Mouse (Mus musculus) layer of hippocampus, postnatal 36 days (tissue): ENCODE results near the gene Gabrr1. TPM values are rescaled to one million over a fixed set of nuclear protein-coding genes. Genes with fewer than 3 reads are reported as not detected.
"Not testable (repeated sequence)": the region's sequence is repeated elsewhere in the genome, so short reads cannot be mapped to it uniquely, and the experiment has no call there.

Source experiments
- DNase-seq, 2 experiments: peaks; one replicate each; pipeline ENCODE4 v3.0.0; 2022
- total RNA-seq, 2 experiments: library from RNA; stranded (reverse); gene quantifications; 2 replicates each; pipeline ENCODE4 v1.2.3; 2021

Gene Gabrr1
- total RNA-seq = under 1 TPM in 1 of 2 experiments, not detected in 1; 0.20 TPM

DNA sequence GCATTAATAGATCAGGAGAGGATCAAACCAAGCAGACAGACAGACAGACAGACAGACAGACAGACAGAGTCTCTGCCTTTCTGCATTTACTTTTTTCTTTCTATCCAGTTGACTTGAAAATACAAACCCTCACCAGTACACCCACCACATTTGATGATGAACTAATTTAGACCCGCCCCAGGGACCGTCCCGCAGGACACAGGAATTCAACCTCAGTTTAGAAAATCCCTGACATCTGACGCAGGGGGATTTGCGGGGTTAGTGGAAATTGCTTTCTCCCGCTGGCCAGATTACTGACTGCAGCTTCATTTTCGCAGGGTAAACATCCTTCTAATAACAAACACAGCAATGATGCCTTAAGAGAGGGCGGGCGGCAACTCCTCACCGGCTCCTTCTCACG is at the start of gene Gabrr1:
Gene Gabrr1, plus strand, starts transcription at position 301 of the 400 bp plus-strand sequence.
- DNase-seq = no peak

DNA sequence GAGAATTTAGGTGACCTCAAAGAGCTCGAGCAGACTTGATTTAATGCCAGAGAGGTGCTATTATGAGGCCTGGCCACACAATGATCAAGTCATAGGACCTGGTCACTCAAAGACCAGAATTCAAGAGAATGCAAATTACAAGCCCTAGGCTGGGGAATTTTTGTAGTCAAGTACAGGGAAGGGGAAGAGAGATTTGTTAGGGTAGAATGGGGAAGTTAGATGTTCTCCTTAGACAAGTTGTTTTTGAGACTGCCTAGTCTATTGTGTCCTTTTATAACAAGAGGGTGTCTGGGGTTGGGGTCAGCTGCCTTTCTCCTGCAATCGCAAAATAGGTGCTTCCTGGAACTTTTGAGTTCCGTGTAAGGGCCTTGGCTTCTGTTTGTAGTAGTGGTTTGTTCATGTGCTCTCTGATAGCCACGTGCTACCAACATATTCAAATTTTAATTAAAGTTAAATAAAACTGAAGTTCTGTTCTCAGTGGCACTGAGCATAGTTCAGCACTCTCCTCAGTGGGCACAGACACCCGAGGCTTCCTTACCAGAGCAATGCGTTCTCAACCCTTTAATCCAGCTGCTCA is 33.1 kb upstream of the Gabrr1 start:
- DNase-seq = no peak

DNA sequence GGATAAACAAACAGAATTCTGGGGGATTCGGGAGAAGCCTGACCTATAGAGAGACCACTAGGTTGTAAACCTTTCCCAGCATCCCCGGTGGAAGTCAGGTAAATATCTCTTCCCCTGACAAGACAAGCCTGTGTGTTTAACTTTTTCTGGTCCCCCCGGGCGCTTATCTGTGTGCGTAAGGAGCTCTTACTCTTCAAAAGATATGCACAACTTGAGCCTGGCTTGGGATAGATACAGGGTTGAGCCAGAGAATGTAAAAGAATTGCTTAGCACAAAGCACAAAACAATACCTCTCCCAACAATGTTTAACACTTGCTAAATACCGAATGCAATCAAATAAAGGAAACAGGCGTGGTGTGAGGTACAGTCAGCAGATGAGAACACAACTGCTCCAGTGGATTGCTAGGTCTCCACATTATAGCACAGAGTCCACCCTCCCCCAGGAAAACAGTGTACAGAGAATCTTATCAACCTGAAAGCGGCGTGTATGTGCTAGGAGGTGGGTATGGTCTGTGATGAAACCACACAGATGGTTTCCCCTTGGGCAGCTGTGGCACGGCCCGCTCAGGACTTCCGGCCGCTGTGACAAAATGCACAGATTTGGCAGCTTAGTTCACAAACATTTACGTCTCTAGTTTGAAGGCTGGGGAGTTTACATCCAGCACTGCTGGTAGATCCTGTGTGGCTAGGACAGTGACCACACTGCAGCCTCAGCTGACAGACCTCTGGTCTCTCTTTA is 22.4 kb upstream of the Gabrr1 start:
- DNase-seq = no peak

DNA sequence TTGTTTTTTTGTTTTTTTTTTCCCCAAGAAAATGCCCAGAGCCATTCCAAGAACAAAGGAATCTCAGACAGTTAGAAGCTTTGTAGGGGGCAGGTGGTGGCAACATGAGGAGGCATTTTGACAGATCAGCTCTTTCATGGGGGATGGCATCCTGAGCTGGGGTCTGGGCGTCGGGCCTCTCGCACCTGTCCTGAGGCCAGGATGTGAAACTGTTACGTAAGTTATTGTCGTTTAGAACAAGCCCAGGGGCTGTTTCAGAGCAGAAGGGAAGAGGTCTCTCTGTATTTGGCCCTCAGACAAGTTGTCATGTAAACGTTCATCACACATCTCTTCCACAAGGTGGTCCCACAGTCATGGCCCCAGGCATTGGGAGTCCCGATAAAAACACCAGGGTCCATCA is 21.5 kb upstream of the Gabrr1 start:
- DNase-seq = no peak

DNA sequence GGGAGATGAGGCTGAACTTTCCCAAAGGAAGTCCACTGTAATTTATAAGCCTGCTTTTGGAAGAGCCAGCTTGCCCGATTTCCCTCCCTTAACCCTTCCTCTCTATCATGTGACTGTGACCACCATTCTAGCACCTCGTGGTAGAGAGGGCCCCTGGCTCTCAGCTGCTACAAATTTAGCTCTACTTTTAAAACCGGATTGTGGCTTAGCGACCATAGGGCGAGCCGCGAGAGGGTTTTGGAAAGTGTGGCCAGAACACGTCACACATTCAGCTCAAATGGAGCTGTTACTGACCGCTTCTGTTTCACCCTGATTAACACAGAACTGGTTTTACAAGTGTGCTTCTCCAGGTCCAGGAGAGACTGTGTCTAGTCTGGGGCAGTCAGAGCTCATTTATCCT is 21.0 kb upstream of the Gabrr1 start:
- DNase-seq = no peak

DNA sequence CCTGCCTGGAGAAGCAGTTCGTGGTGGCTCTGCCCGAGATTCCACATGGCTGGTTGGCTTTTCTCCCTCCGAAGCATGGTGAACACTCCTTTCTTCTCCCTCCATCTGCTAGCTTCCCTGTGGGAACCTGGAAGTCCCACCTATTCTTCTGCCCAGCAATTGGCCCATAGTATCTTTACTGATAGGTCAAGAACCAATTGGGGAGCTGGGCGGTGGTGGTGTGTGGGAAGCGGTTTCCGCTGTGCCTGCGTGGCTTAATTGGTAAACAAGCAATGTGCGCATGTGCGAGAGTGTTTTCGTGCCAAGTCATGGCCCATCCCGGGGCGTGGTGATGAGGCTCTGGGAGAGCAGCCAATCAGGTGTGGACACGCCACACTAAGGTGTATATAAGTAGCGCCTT is 19.5 kb upstream of the Gabrr1 start:
- not testable (repeated sequence) for DNase-seq

DNA sequence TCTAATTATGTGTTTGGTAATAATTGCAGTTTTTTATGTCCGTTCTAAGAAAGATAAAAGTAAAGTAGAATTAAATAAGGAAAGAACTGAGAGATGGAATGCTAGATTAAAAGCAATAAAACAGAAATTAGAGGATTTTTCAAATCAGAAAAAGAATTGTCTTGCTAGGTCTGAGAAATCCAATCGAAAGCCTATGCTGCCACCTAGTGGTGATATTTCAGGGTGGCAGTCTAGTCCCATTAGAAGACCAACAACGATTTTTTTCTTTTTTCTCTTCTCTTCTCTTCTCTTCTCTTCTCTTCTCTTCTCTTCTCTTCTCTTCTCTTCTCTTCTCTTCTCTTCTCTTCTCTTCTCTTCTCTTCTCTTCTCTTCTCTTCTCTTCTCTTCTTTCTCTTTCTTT is 13.2 kb upstream of the Gabrr1 start:
- peak; percentile 56 to 63 for DNase-seq

DNA sequence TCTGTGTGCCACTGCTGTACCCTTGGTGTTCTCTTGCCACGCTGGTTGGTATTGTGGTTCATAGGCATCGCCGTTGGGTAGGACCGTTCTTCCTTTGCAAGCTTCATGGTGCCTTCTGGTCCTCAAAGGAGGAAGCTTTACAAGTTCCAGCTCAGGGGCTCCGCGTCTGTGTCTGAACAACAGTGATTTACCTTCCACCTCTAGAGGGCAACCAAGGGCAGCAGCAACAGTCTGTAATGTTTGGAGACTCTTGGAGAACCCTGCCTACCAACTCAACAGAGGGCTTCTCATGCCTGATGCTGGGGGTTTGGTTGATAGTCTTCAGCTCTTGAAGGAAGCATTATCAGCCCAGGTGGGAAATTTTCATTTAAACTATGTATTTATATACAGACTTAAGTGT is 7.8 kb upstream of the Gabrr1 start:
- DNase-seq = peak; percentile 16 to 22

DNA sequence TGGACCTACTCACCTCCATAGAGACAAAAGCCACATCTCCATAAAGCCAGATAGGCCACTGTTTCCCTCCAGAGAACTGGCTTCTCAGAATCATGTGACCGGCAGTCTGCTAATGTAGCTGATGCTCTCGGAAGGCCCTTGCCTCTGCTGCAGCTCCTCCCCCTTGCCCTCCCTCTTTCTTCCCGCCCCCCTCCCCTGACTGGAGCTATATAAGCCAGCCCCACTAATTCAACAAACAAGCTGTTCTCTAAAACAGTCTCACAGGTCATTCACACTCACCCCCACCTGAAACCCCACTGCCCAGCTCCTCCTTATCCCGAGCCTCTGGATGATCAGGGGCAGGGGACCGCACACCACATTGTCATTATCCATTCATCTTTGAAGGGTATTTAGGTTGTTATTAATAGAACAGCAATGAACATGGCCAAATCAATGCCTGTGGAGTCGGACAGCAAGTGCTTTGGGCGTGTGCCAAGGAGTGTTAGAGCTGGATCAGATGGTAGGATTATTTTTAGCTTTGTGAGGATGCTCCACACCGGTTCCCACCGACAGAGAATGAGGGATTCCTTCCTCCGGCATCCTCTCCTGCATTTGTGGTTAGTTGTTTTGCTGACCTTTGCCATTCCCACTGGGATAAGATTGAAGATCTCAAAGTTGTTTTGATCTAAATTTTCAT is 6.8 kb upstream of the Gabrr1 start:
- no peak for DNase-seq

DNA sequence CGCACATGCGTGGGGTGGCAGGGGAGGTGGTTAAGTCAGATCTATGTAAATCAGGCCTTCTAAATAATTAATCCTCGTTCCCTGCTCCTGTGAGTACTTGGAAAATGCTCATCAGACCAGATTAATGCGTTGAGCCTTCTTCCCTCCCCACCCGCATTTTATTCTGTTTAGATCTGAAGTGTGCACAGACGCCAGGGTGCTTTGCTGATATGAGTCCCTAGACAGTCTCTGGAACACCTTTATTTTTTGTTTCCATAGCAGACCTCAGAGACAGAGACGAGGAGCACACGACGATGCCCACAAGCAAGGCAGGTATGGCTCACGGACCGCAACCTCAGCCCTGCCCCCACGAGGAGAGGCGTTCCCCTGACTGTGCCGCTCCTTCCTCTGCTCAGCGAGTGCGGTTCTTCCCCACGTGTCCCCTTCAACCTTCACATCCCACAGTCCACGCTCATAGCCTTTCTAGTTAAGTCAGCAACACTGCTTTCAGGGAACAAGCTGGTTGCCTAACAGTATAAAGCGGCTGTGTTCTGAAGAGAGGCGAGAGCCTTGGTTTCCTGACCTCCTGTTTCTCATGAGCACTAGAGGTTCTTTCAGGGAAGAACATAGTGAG is 14.5 kb downstream of the Gabrr1 start:
- no peak for DNase-seq

DNA sequence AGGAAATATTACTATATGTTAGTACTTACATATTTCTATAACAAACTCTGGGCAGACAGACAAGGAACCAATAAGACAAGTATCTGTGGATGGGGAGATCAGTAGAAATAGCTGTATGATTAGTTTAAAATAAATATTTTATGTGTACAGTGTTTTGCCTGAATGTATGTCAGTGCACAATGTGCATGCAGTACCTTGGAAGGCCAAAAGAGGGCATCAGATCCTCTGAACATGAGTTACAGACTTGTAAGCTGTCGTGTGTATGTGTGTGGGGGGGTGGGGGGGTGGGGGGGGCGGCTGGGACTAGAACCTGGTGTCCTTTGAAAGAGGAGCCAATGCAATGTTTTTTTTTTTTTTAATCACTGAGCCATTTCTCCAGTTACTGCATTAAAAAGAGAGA is 15.5 kb downstream of the Gabrr1 start:
- no peak for DNase-seq

DNA sequence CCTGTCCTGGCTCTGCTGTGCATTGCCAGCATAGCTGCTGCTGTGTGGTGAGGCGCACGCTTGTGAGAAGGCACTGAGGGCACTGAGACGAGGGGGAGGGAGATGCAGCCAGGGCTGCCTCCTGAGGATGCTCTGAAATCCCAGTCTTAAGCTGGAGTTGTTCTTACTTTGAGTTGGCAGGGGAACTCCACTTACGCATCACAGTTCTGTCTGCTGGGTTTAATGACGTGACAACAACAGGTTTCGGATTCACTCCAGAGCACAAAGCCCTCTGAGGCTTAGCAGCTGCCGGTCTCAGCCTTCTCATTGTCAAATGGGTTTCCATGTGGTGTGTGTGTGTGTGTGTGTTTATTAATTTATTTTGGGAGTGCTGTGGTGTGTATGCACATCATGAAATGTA is 16.8 kb downstream of the Gabrr1 start:
- DNase-seq = no peak

DNA sequence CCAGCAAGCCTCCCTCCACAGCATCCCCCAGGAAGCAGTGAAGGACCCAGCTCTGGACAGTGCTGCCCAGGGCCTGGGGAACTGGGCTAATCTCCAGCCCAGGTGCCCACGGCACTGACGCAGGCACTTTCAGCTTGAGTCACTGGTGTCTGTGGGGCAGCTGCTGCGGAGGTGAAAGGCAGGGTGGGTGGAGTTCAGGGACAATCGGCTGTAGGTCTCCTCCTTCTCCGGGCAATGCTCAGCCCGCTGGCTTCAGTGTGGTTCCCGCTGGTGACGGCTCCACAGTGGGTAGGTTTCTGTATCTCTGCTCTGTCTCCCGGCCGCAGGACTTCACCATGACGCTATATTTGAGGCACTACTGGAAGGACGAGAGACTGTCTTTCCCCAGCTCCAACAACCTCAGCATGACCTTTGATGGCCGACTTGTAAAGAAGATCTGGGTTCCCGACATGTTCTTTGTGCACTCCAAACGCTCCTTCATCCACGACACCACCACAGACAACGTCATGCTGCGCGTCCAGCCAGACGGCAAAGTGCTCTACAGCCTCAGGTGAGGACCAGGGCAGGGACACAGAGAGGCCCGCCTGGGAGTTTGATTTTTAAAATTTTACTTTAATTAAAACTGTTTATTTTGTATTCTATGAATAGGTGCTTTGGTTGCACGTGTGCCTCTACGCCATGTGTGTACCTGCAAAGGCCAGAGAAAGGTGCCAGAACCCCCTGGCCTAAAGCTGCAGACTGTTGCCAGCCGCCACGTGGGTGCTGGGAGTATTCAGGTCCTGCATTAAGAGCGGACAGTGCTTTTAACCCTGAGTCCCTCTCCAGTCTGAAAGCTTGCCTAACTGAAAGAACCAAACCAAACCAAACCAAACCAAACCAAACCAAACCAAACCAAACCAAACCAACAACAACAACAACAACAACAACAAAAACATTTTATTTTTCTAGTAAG is 20.0 kb downstream of the Gabrr1 start:
- no peak for DNase-seq

DNA sequence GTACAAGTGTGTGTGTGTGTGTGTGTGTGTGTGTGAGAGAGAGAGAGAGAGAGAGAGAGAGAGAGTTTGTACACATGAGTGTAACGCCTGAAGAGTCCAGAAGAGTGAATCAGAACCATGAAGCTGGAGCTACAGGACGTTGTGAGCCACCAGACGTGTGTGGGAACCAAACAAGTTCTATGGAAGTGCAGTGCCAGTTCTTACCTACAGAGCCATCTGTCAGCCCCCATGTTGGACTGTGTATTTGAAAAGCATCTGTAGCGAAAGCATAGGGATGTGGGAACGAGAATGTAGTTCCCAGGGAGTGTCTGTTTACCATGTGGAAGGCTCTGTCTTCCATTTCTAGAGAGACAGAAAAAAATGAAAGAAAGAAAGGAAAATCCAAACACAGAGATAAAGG is 51.2 kb downstream of the Gabrr1 start:
- peak in 1 of 2 experiments; percentile 10 for DNase-seq

DNA sequence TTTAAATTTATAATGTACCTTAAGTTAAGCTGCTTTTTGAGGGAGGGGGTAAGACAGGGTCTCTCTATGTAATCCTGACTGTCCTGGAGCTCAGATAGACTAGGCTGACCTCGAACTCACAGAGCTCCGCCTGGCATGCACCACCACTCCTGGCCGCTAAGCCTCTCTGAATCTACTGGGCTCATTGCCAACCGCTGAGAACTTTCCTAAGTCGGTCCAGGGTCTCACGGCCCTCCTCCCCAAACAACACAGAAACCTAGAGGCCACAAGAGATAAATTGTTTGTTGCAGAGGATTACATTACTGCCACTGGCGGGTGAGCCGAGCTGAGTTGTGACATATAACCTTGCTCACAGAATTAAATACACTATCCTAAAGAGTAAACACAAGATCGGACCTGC is 55.8 kb downstream of the Gabrr1 start:
- no peak for DNase-seq

DNA sequence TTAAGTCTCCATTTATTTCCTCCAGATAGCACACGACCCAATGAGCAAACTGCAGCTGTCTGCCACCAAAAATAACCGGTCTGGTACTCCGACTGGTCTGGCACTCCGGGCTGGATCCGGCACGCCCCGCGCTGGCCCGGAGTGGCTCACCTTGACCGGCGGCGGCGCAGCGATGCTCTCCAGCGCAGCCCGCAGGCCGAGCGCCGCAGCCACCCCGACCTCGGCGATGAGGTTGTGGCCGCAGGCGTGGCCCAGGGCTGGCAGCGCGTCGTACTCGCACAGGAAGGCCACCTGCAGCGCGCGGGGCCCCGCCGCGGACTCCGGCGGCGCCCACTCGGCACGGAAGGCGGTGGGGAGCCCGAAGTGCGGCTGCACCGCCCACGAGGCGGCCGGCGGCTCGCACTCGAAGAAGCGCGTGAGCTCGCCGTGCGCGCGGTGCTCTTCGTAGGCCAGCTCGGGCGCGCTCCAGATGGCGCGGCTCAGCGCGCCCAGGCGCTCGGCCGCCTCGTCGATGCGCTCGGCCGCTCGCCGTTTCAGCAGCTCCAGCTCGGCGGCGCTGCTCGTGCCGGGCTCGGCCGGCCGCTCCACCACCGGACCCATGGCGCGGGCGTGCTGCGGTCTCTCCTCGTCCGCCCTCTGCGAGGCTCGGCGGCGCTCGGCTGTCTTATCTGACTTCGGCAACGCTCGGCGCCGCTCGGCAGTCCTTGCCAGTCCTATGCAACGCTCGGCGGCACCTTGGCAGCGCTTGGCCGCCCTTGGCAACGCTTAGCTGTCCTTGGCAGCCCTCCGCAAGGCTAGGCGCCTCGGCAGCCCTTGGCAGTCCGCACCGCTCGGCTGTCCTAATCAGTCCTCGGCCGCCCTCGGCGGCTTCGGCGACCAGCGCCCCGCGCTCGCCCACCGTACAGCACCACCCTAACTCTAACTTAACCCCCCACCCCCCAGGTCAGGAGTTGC is 56.7 kb downstream of the Gabrr1 start:
- peak; percentile 83 to 87 for DNase-seq

DNA sequence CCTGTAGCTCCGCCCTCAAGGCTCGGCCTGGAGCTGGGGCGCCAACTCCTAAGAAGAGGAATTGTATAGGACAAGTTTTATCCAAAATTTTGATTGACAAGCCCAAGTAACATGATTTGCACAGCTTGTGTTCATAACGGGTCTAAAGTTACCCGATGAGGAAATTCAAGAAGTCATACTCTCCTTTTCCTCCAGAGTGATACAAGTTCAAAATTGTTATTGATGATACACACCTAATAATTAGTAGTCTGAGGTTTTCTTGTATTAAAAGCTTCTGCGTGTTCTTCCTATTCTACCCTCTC is 57.4 kb downstream of the Gabrr1 start, which contains the start of gene Pm20d2:
Gene Pm20d2, minus strand, starts transcription at position 3 of the 302 bp plus-strand sequence.
- DNase-seq = no peak

DNA sequence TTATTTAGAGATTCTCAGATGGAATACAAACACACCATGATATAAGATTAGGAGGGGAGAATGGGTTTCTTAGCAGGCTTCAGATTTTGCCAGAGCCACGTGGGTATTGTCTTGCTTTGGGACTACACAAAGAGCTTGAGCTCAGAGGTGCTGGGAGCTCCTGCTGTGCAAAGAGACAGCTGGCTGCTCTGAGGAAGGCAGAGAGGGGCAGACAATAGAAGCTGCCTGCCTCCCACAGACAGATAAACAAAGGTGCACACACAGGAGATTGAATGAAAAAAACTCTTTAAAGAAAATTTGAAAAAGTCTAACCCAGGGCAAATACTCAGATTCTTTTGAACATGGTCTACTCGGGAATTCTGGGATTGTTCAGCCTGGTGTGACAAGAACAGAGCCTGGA is 65.8 kb downstream of the Gabrr1 start:
- DNase-seq = no peak

DNA sequence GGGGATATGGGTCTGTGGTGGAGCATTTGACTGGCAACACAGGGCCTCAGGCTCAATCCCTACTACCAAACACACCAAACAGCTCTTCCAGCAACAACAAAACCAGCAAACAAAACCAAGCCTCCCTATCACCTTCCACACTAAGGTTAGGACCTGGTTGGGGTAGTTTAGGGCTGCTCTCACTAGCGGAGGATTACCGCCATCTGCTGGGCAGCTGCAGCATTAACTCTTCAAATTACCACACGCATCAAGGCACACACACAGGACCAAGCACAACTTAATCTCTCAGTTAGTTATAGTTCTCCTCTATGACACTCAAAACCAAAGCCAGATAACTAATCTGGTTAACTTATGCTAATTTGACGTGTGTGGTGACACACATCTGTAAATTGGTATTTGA is 72.4 kb downstream of the Gabrr1 start:
- DNase-seq = peak; percentile 20 to 51

DNA sequence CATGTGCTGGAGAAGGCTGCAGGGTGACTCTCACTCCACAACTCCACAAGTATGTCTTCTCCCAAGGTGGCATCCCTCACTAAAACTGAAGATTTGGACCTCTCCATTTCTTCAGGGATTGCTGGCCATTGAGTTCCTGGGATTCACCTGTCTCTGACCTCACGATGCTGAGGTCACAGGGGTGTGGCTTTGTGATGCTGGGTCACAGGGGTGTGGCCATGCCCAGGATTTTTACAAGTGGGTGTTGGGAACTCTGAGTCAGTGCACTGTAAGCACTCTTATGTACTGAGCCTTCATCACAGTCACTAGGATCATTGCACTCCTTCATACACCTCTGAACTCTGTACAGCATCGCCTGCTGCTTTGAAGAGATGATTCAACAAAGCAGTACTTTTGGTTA is 75.2 kb downstream of the Gabrr1 start:
- no peak for DNase-seq
